ENCODE assay signal across 8 mouse cellular contexts in the genomic region with DNA sequence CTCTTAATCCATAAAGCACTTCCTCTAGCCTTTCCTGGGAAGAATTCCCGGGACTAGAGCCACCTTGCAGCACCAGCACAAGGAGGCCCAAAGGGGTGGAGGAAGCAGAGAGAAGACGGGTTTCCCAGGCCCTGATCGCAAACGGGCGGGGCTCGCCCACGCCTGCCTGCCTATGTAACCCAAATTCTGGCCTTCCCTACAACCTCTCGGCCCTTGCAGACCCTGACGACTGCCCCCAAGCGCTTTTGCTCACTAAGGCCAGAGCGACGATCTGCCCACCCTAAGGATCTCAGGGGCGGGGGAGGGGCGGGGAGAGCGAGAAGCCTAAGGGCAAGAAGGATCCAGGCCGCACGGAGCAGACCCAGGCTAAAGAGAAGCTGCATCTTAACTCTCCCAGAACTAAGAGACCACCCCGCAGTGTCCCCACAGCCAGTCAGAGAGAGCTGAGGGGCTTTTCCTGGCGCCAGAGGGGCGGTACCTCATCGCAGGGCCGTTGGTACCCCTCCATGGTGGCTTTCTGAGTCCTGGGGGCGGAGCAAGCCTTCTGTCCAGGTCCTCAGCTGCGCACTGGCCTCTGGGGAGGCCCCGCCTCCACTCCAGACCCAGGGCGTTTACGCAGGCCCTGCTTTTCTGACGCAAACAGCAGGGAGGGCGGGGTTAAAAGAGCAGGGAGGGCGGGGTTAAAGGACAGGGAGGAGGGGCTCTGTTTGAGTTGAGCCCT. TPM values are rescaled to one million over a fixed set of nuclear protein-coding genes. Genes with fewer than 3 reads are reported as not detected.
DNase-seq lines count a peak whose midpoint lies in the region; ATAC-seq lines count a peak whose summit lies in the region.

A gene (minus strand): TSS at position 613 of the 721 bp plus-strand sequence.

- peak; percentile 100 for ATAC-seq in hindbrain, embryonic 11.5 days (ENCODE audit: low FRiP score)

- H3K9ac ChIP-seq in hindbrain, embryonic 11.5 days (ENCODE audit: low read depth, low read length) = peak within 1 kb of the TSS; percentile 63

- H3K27me3 ChIP-seq in hindbrain, embryonic 11.5 days (ENCODE audit: control insufficient read depth, insufficient read depth, low read length) = no peaks in the 10 kb centered on the region

- H3K4me3 ChIP-seq in hindbrain, embryonic 11.5 days (ENCODE audit: low read depth, low read length) = peak within 1 kb of the TSS; percentile 40

- no peaks in the 10 kb centered on the region for H3K9me3 ChIP-seq in hindbrain, embryonic 11.5 days (ENCODE audit: control insufficient read depth, low read length)

- H3K4me1 ChIP-seq in hindbrain, embryonic 11.5 days (replicated peaks; ENCODE audit: control insufficient read depth, insufficient read depth, low read length) = no peaks in the 10 kb centered on the region

- WGBS in hindbrain, embryonic 11.5 days = 6% methylated on average over 27 of the region's 30 CpGs

- H3K4me2 ChIP-seq in hindbrain, embryonic 11.5 days (replicated peaks; ENCODE audit: low read depth, low read length) = peak within 1 kb of the TSS; percentile 42

- peak; percentile 87 for DNase-seq in Muller cell, postnatal 12 days (ENCODE audit: inconsistent ontology term)
- DNase-seq in cerebellum, adult 9-10 months = peak; percentile 82
- DNase-seq in frontal cortex, adult 2 months (ENCODE audit: extremely low spot score in 1 of 2, low spot score in 1 of 2) = peak; percentile 37 to 74
- peak; percentile 82 for DNase-seq in hindbrain, embryonic 11.5 days (ENCODE audit: low spot score)
- peak; percentile 32 to 41 for DNase-seq in layer of hippocampus, postnatal 25 days (ENCODE audit: extremely low spot score in 1 of 2, low spot score in 1 of 2)
- peak; percentile 86 for DNase-seq in lung, postnatal 25 days (ENCODE audit: low spot score)
- peak; percentile 87 for DNase-seq in retina, embryonic 14.5 days (ENCODE audit: low spot score)
- DNase-seq in thymus, postnatal 4 days = peak; percentile 69

- H3K27ac ChIP-seq in hindbrain, embryonic 11.5 days (ENCODE audit: low read depth, low read length) = peak within 1 kb of the TSS; percentile 58; the same call in 1 of the 2 replicates

- no peaks in the 10 kb centered on the region for H3K36me3 ChIP-seq in hindbrain, embryonic 11.5 days (ENCODE audit: control insufficient read depth, insufficient read depth, low read length)

RNA-seq across cellular contexts. Expression of the gene that starts here (rescaled TPM):
- polyA plus RNA-seq in frontal cortex, adult 2 months (2012; rRNA removed) = 149 and 176 TPM in 2 replicates
- polyA plus RNA-seq in hindbrain, embryonic 11.5 days (2014; fragmentation: Nextera tagmentation; extraction: Ambion mirVana) = 23.7 and 27.4 TPM in 2 replicates
- 100 to 1,000 TPM; 125 to 131 TPM for total RNA-seq in layer of hippocampus, postnatal 25 days (2021)

Comparison
In these comparisons a context has a peak if more than half of its experiments do, and no peak if none do; other contexts are left out.
1. Peak in every context shown above with its lines: DNase-seq, ATAC-seq, H3K4me3 ChIP-seq and H3K27ac ChIP-seq.
2. DNase-seq: peak in every context shown above with its lines; median percentile 87 in Muller cell, postnatal 12 days; 87 in retina, embryonic 14.5 days; 86 in lung, postnatal 25 days; 82 in cerebellum, adult 9-10 months; 82 in hindbrain, embryonic 11.5 days; 69 in thymus, postnatal 4 days; 56 in frontal cortex, adult 2 months; 36 in layer of hippocampus, postnatal 25 days.